Mouse (Mus musculus) midbrain, embryonic 12.5 days (tissue): ENCODE data around the gene Tbpl1. TPM values are rescaled to one million over a fixed set of nuclear protein-coding genes. Genes with fewer than 3 reads are reported as not detected.
A peak's percentile ranks its signal among the peaks of the same experiment; 100 is the strongest.

ENCODE experiments used
- ATAC-seq: fragments of 200-750 bp; cut with Nextera tagmentation; 2 replicates; pipeline ENCODE4 v1.8.0; 2017; ENCODE audit warnings: low read depth, moderate TSS enrichment, moderate library complexity; ENCODE audit not compliant: low FRiP score
- H3K27ac ChIP-seq: fragments of 300-500 bp; sonication (generic); replicated peaks from 2 replicates; pipeline ENCODE4 v1.5.1; 2016; ENCODE audit warnings: mild to moderate bottlenecking
- H3K27me3 ChIP-seq: fragments of 300-500 bp; sonication (generic); 2 replicates; pipeline ENCODE4 v1.6.1; 2016; ENCODE audit warnings: mild to moderate bottlenecking
- H3K36me3 ChIP-seq: fragments of 300-500 bp; sonication (generic); 2 replicates; pipeline ENCODE4 v1.6.1; 2016
- H3K4me1 ChIP-seq: fragments of 300-500 bp; sonication (generic); 2 replicates; pipeline ENCODE4 v1.6.1; 2016
- H3K4me2 ChIP-seq: fragments of 300-500 bp; sonication (generic); replicated peaks from 2 replicates; pipeline ENCODE4 v1.6.1; 2016; ENCODE audit warnings: mild to moderate bottlenecking, moderate library complexity
- H3K4me3 ChIP-seq: fragments of 300-500 bp; sonication (generic); 2 replicates; pipeline ENCODE4 v1.5.1; 2016; ENCODE audit warnings: mild to moderate bottlenecking
- H3K9ac ChIP-seq: fragments of 300-500 bp; sonication (generic); replicated peaks from 2 replicates; pipeline ENCODE4 v1.6.1; 2016; ENCODE audit warnings: mild to moderate bottlenecking, moderate library complexity
- H3K9me3 ChIP-seq: fragments of 300-500 bp; sonication (generic); 2 replicates; pipeline ENCODE4 v1.6.1; 2016; ENCODE audit warnings: mild to moderate bottlenecking
- WGBS: fragments of 180-500 bp; shearing (Covaris S2); methylation state at CpG from one replicate; pipeline ENCODE4 v1.1.7; 2016; 5-methylcytosine and 5-hydroxymethylcytosine counted together
- microRNA-seq: library from miRNA; unstranded; fragments of <30 nt; microRNA quantifications from one replicate; pipeline ENCODE4, GENCODE M21; 2017
- polyA plus RNA-seq: library from polyadenylated mRNA; unstranded; fragments of >200 nt; fragmentation: Nextera tagmentation; extraction: Ambion mirVana; gene quantifications from 2 replicates; pipeline ENCODE4 v1.2.1, GENCODE M21; 2016

Gene Tbpl1
- polyA plus RNA-seq, 1 experiment from 2014 or later: 119 TPM

GRCm38 (mm10) chr10:22659386-22659725 lies 72.4 kb downstream of the Tbpl1 start:
- peaks cover 17% of the 10 kb centered on the region for H3K4me1 ChIP-seq
- no peak overlapping the region for H3K4me3 ChIP-seq
- H3K27me3 ChIP-seq: no peaks in the 10 kb centered on the region
- 77% methylated on average over 10 of the region's 10 CpGs for WGBS
- no peak overlapping the region for H3K9ac ChIP-seq
- peak overlapping the region; percentile 69 for H3K27ac ChIP-seq
- H3K9me3 ChIP-seq: no peaks in the 10 kb centered on the region
- ATAC-seq: no peak; the same call in 1 of the 2 replicates
- no peaks in the 10 kb centered on the region for H3K36me3 ChIP-seq
- H3K4me2 ChIP-seq: 0 out of 2 replicates have a peak overlapping the region, but pooled peaks have one; percentile 27

GRCm38 (mm10) chr10:22658534-22659385 lies 73.0 kb downstream of the Tbpl1 start:
- H3K27me3 ChIP-seq: no peaks in the 10 kb centered on the region
- no peaks in the 10 kb centered on the region for H3K9me3 ChIP-seq
- H3K27ac ChIP-seq: peak overlapping the region; percentile 69
- WGBS: 21% methylated on average over 23 of the region's 23 CpGs
- no peaks in the 10 kb centered on the region for H3K36me3 ChIP-seq
- no peak overlapping the region for H3K4me3 ChIP-seq
- H3K4me1 ChIP-seq: peaks cover 20% of the 10 kb centered on the region
- ATAC-seq: peak; percentile 91
- H3K4me2 ChIP-seq: peak overlapping the region; percentile 27
- no peak overlapping the region for H3K9ac ChIP-seq

Small RNA genes lying within 50 kb of the gene (microRNA-seq; reads per million reads assigned to microRNA genes)
- gene Mir7663: 4.2 reads per million, percentile 16 among the genes with 10 or more reads in this experiment

Other genes starting within 250 kb of the Tbpl1 start
- gene Slc2a12, start 86.9 kb downstream of the Tbpl1 start, polyA plus RNA-seq: 4.4 and 4.9 TPM in 2 replicates
- 0.30 TPM in 1 of 2 replicates, not detected in the other for gene Tcf21, start 88.2 kb upstream of the Tbpl1 start, polyA plus RNA-seq